Mouse (Mus musculus) forebrain, embryonic 14.5 days (tissue): Measurements from ENCODE around the gene Trnt1. TPM values are rescaled to one million over a fixed set of nuclear protein-coding genes. Genes with fewer than 3 reads are reported as not detected.

Experiments used
- ATAC-seq: fragments of 200-750 bp; cut with Nextera tagmentation; 2 replicates; pipeline ENCODE4 v1.8.0; 2017; ENCODE audit warnings: mild to moderate bottlenecking, moderate library complexity
- DNase-seq: peaks from one replicate; pipeline ENCODE4 v3.0.0-alpha.2; 2015; ENCODE audit warnings: low spot score
- H3K27ac ChIP-seq: fragments of 300-500 bp; sonication (generic); 2 replicates; pipeline ENCODE4 v1.5.1; 2014; ENCODE audit warnings: low read depth, mild to moderate bottlenecking, control low read depth, low read length, moderate library complexity
- H3K27me3 ChIP-seq: fragments of 300-500 bp; sonication (generic); replicated peaks from 2 replicates; pipeline ENCODE4 v1.6.1; 2014; ENCODE audit warnings: low read length, control low read depth, mixed read lengths; ENCODE audit not compliant: control insufficient read depth, insufficient read depth
- H3K36me3 ChIP-seq: fragments of 300-500 bp; sonication (generic); 2 replicates; pipeline ENCODE4 v1.6.1; 2014; ENCODE audit warnings: low read length, control low read depth; ENCODE audit not compliant: control insufficient read depth, insufficient read depth
- H3K4me1 ChIP-seq: fragments of 300-500 bp; sonication (generic); 2 replicates; pipeline ENCODE4 v1.6.1; 2014; ENCODE audit warnings: antibody characterized with exemption, low read length, control low read depth; ENCODE audit not compliant: control insufficient read depth, insufficient read depth
- H3K4me2 ChIP-seq: fragments of 300-500 bp; sonication (generic); 2 replicates; pipeline ENCODE4 v1.6.1; 2014; ENCODE audit warnings: mild to moderate bottlenecking, control low read depth, low read length
- H3K4me3 ChIP-seq: fragments of 300-500 bp; sonication (generic); 2 replicates; pipeline ENCODE4 v1.5.1; 2014; ENCODE audit warnings: low read depth, low read length, control low read depth
- H3K9ac ChIP-seq: fragments of 300-500 bp; sonication (generic); 2 replicates; pipeline ENCODE4 v1.6.1; 2014; ENCODE audit warnings: mild to moderate bottlenecking, low read length, control low read depth, moderate library complexity
- H3K9me3 ChIP-seq: fragments of 300-500 bp; sonication (generic); replicated peaks from 2 replicates; pipeline ENCODE4 v1.6.1; 2016; ENCODE audit warnings: low read length, control low read depth, mixed read lengths; ENCODE audit not compliant: control insufficient read depth
- WGBS: fragments of 180-500 bp; shearing (Covaris S2); extraction: QIAGEN DNeasy Blood & Tissue Kit; methylation state at CpG from one replicate; pipeline ENCODE4 v1.1.7; 2014; 5-methylcytosine and 5-hydroxymethylcytosine counted together
- polyA plus RNA-seq: library from polyadenylated mRNA; unstranded; fragments of >200 nt; fragmentation: Nextera tagmentation; extraction: Ambion mirVana; gene quantifications from 2 replicates; pipeline ENCODE4 v1.2.1, GENCODE M21; 2014

Trnt1 gene
- polyA plus RNA-seq, 1 experiment from 2014 or later = 68.7 TPM

DNA sequence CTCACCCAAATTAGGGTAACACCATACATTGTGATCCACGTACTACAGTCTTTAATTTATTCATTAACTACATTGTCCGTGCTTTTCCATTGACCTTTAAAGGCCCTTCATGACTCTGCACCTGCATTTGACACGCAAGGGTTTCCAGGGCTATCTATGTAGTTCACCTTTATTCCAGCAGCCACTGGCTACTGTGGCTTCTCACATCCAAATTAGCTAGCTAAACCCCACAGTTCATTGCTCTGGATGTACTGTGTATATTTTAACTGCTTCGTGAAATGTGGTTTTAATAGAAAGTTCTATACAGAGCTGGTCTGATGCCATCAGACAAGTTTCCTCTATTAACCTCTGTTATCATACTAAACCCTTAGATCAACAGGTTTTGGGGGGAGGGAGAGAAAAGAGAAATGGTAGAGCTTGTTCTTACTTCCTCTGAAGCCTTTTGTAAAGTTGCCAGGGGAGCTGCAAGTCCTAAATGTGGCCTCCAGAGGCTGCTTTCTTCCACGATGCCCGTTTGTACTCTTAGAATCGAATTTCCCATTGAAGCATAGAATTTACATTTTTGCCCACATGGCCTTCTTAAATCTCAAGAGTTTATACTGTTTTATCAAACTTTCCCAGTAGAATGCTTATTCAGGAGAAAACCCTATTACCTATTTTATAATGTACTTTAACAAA is 25.2 kb upstream of the Trnt1 start:
- Histone ChIP-seq H3K4me3 (no peak overlapping the region), H3K27ac (no peak overlapping the region), H3K27me3 (no peaks in the 10 kb centered on the region), H3K9me3 (no peaks in the 10 kb centered on the region), H3K36me3 (no peaks in the 10 kb centered on the region), H3K4me1 (no peaks in the 10 kb centered on the region), H3K4me2 (no peak overlapping the region), H3K9ac (no peak overlapping the region)
- WGBS = 75% methylated on average over 7 of the region's 7 CpGs
- no peak for DNase-seq
- no peak for ATAC-seq

DNA sequence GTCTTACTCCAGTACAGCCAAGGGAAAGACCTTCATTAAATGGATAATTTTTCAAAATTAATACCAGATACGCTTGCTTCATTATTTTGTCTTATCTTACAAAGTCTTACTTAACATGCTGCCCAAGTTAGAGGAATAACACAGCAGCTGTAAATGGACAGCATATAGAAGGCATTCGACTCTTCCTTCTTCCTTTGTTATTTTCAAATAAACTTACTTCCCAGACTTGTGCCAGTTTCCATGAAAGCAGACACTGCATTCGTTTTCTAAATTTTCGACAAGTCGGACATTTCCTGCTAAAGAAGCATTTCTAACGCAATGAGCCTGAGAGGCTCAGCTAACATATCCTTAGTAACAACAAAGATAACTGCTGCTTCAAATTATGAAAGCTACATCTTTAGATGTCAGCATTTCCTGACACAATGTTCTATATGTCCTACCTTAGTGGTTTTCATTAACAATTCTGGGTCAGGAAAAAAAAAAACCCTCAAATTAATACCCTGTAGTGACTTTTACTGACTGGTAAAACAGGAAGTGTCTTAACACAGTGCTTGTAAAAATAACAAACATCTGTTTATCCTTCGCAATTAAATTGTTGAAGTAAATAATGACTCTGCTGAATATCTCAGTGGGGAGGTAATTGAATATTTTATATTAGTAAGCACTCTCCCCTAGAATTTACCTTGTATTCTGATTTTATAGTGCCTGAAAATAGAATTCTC is 23.1 kb upstream of the Trnt1 start:
- Histone ChIP-seq H3K4me2 (no peak overlapping the region), H3K27me3 (no peaks in the 10 kb centered on the region), H3K36me3 (no peaks in the 10 kb centered on the region), H3K9me3 (no peaks in the 10 kb centered on the region), H3K4me3 (no peak overlapping the region), H3K4me1 (no peaks in the 10 kb centered on the region), H3K27ac (no peak overlapping the region), H3K9ac (no peak overlapping the region)
- WGBS = 88% methylated on average over 7 of the region's 7 CpGs
- ATAC-seq = no peak
- no peak for DNase-seq

DNA sequence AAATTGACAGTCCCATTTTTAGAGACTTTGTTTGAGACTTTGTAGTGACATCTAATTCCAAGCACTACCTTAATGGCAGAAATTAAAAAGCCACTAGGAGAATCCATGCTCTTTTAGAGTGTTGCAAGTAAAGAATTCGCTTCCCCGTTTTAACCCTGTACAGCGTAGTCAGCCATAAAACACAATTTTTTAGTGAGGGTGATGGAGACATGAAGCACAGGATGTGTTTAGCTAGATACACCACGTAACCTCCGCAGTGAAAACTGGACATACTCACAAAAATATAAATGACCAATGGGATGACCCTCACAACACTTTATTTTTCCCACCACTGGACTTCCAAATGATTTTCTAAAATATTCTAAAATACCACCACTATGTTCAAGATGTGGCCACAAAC is 21.7 kb upstream of the Trnt1 start:
- 95% methylated on average over 5 of the region's 5 CpGs for WGBS
- Histone ChIP-seq H3K27ac (no peak overlapping the region), H3K36me3 (no peaks in the 10 kb centered on the region), H3K4me1 (no peaks in the 10 kb centered on the region), H3K9me3 (no peaks in the 10 kb centered on the region), H3K4me3 (no peak overlapping the region), H3K4me2 (no peak overlapping the region), H3K27me3 (no peaks in the 10 kb centered on the region), H3K9ac (no peak overlapping the region)
- ATAC-seq (no peak), DNase-seq (no peak)

DNA sequence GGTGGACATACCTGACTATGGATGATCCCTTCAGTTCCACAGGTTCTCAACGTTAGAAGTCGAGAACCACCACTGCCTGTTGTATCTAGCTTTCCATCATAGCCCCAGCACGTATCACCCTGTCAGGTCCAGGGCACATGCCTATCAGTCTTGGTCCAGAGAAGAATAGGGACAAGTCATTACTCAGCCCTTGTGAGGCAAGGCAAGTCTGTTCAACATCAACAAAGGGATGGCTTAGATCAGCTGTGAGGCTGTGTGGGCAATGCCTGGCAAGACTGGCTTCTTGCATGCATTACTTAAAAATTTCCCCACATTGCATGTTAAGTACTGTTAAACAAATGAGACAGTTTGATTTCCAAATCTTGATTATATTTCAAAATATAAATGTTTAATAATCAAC is 21.1 kb upstream of the Trnt1 start:
- H3K4me2 ChIP-seq = no peak overlapping the region
- H3K27me3 ChIP-seq = no peaks in the 10 kb centered on the region
- H3K9ac ChIP-seq = no peak overlapping the region
- H3K4me3 ChIP-seq = no peak overlapping the region
- no peak for DNase-seq
- WGBS = 82% methylated on average over 3 of the region's 3 CpGs
- no peaks in the 10 kb centered on the region for H3K9me3 ChIP-seq
- no peak overlapping the region for H3K27ac ChIP-seq
- H3K36me3 ChIP-seq = no peaks in the 10 kb centered on the region
- ATAC-seq = no peak
- H3K4me1 ChIP-seq = no peaks in the 10 kb centered on the region

DNA sequence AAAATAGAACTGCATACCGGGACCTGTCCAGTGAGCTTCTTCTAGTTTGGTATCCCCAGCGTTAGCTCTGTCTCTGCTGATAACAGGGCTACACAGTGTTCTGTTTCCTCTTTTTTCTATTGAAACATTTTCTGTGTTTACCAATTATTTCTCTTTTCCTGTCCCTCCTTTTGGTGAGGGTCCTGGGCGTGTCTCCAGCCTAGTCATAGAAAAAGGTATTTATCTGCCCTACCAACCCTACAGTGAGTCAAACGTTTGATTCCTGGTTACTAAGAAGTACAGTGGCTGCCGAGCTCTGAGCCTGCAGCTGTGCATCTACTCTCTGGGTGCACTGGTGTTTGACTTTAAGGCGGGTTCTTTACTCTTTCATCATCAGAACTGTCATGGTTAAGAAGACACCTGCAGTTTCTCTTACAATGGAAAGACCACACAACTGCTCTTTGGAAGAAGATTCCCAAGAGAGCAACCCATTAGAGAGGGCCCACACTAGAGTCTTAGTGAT is 20.0 kb upstream of the Trnt1 start, which contains the start of gene Il5ra:
Gene Il5ra, minus strand, starts transcription at position 151 of the 502 bp plus-strand sequence.
- H3K4me3 ChIP-seq = no peak within 1 kb of the TSS
- H3K27me3 ChIP-seq = no peaks in the 10 kb centered on the region
- no peaks in the 10 kb centered on the region for H3K4me1 ChIP-seq
- no peaks in the 10 kb centered on the region for H3K9me3 ChIP-seq
- H3K27ac ChIP-seq = no peak within 1 kb of the TSS
- WGBS = 78% methylated on average over 6 of the region's 6 CpGs
- H3K36me3 ChIP-seq = no peaks in the 10 kb centered on the region
- DNase-seq (no peak), ATAC-seq (no peak)
- H3K4me2 ChIP-seq = no peak within 1 kb of the TSS
- no peak within 1 kb of the TSS for H3K9ac ChIP-seq

DNA sequence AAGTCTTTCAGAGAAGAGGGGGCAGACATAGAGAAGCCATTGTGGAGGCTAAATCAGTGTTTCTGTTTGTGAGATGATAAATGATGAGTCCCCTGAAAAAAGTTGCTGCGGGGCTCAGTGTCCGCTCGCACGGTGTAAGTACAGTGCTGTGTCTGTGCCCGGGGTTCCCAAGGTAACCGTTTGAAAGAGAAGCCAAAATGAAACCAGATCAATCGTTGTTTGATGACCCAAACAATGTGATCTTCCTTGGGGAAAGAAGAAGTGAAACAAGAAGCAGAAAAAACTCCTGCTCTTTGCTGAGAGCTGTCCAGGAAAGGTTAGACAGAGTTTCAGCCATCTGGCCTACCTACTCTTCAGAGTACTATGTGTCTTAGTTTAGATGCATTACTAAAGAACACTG is 18.6 kb upstream of the Trnt1 start:
- H3K4me2 ChIP-seq = no peak overlapping the region
- no peak for ATAC-seq
- no peaks in the 10 kb centered on the region for H3K36me3 ChIP-seq
- H3K9ac ChIP-seq = no peak overlapping the region
- H3K4me3 ChIP-seq = no peak overlapping the region
- no peaks in the 10 kb centered on the region for H3K27me3 ChIP-seq
- H3K4me1 ChIP-seq = no peaks in the 10 kb centered on the region
- DNase-seq = no peak
- H3K9me3 ChIP-seq = no peaks in the 10 kb centered on the region
- 89% methylated on average over 7 of the region's 7 CpGs for WGBS
- no peak overlapping the region for H3K27ac ChIP-seq

DNA sequence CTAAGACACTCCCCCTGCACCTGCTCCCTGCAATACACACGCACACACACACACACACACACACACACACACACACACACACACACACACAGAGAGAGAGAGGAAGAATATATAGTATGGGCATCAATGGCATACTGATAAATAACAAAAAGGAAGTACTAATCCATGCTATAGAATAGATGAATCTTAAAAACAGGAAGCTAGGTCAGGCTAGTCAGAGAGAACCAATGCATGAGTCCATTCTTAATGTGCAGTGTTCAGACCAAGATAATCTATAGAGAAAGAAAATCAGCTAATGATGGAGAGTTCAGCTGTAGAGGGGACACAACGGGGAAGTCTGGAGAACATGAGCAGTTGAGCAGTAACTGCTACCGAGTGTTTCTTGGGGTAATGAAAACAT is 10.6 kb upstream of the Trnt1 start:
- Histone ChIP-seq H3K9ac (no peak overlapping the region), H3K4me2 (no peak overlapping the region), H3K27me3 (no peaks in the 10 kb centered on the region), H3K9me3 (no peaks in the 10 kb centered on the region), H3K4me1 (no peaks in the 10 kb centered on the region), H3K36me3 (no peaks in the 10 kb centered on the region), H3K4me3 (no peak overlapping the region), H3K27ac (no peak overlapping the region)
- DNase-seq (no peak), ATAC-seq (no peak)
- 88% methylated on average over 3 of the region's 3 CpGs for WGBS

DNA sequence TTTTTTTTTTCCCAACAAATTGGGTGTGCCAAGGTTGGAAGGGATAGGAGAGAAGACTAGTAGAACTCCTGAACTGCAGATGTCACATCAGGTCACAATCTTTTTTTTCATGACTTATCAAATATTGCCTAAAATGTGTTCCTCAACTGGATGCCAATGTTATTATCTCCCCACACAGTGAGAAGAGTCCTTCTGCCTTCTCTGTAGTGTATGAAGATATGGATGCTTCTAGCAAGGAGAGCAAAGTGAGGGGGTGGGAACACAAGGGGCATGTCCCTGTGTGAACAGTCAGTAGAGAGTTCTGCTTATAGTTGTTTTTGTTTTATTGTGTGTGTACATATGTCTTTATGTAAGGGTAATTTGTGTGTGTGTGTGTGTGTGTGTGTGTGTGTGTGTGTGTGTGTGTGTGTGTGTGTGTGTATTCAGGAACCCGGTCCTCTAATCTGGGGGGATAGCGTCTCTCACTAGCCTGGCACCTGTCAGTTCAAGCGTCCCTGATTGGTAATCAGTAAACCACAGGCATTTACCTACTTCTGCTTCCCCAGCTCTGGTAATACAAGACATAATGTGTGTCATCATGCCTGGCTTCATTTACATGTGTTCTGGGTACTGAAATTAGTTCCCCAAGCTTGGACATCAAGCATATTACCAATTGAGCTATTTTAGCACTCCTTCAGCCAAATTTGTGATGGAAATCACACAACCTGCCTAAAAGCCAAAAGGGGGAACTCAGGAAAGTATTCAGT is 8.3 kb upstream of the Trnt1 start:
- DNase-seq = no peak
- no peak overlapping the region for H3K27ac ChIP-seq
- H3K9ac ChIP-seq = no peak overlapping the region
- 96% methylated on average over 3 of the region's 3 CpGs for WGBS
- no peaks in the 10 kb centered on the region for H3K27me3 ChIP-seq
- no peaks in the 10 kb centered on the region for H3K4me1 ChIP-seq
- ATAC-seq = no peak
- no peaks in the 10 kb centered on the region for H3K36me3 ChIP-seq
- H3K4me2 ChIP-seq = no peak overlapping the region
- no peaks in the 10 kb centered on the region for H3K9me3 ChIP-seq
- no peak overlapping the region for H3K4me3 ChIP-seq

DNA sequence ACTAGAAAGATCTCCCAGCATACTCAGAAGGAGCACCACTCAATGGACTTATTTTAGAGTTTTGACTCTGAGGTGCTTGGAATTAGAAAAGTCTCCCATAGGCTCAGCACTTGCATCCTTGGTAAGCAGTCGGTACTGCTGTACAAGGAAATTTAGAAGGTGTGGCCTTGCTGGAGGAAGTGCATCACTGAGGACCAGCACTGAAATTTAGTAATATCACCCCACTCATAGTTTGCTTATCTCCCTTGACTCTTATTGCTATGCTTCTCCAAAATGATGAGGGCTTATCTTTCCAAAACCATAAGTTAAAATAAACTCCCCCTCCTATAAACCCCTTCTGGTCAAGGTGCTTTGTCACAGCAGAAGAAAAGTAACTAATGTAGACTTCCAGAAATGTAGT is 7.4 kb upstream of the Trnt1 start:
- Histone ChIP-seq H3K27me3 (no peaks in the 10 kb centered on the region), H3K36me3 (no peaks in the 10 kb centered on the region), H3K9ac (no peak overlapping the region), H3K4me2 (no peak overlapping the region), H3K4me1 (no peaks in the 10 kb centered on the region), H3K27ac (no peak overlapping the region), H3K4me3 (no peak overlapping the region), H3K9me3 (no peaks in the 10 kb centered on the region)
- WGBS = 89% methylated on average over 1 of the region's 1 CpGs
- DNase-seq (no peak), ATAC-seq (no peak)
